Mouse (Mus musculus) NIH3T3 (cell line): ENCODE data around the gene Olfr1102.

ENCODE experiments used
- DNase-seq: peaks from one replicate; pipeline ENCODE4 v3.0.0-alpha.2; 2012; ENCODE audit warnings: low read depth

The Olfr1102 gene

GRCm38 (mm10) chr2:86998098-86998497 lies at the start of gene Olfr1102:
Olfr1102 (plus strand) TSS chr2:86998398.
- no peak for DNase-seq

DNA sequence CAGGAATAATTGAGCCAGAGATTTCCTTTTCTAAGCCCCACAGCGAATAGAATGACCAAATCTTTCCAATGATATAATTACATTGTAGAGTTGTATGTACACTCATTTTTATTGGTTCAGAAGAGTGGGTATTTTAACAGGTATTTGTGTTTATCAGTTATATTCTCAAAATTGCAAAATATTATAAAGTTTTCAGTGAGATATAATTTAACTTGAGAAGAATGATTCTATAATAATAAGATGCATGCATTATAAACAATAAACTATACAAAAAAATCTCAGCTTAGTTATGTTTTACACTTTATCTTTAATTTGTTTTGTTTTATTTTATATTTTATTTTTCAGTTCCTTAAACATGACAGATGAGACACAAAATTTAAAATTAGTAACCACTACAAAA lies 37.6 kb upstream of the Olfr1102 start, which contains the start of gene Olfr1099:
Olfr1099 (minus strand) TSS at position 101 of the 400 bp plus-strand sequence.
- no peak for DNase-seq

DNA sequence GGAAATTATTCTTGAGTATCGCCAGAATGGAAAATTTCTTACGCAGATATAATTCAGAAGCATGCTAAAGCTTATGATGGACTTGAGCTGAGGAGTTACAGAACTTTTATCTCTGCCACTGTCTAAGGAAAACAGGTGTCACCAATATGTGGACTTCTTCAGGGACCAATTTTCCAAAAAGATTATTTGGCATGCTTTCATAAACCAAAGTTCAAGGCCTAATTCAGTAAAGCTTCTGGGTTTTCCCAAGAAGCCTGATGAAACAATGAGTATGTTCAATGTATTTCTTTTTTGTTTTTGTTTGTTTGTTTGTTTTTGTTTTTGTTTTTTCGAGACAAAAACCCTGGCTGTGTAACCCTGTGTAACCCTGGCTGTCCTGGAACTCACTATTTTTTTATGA lies 18.3 kb upstream of the Olfr1102 start, which contains the start of gene Olfr1100:
Olfr1100 (minus strand) TSS at position 101 of the 400 bp plus-strand sequence.
- DNase-seq = no peak

DNA sequence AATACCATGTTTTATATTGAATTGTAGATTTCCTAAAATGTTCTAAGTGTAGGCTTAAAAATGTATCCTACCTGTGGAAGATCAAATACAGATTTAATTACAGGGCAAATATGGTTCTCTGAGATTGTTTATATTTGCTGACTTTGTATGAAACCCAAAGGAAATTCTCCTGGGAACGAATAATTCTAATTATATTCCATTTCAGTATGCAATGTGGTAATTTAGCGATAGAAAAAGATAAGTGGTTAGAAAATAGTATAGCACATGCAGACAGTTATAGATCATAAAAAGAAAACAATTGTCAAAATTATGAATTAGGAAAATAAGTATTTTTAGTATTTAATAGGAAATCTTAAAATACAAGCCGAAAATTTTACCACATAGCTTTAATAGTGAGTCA lies 7.1 kb upstream of the Olfr1102 start, which contains the start of gene Olfr1101:
Olfr1101 (minus strand) TSS at position 101 of the 400 bp plus-strand sequence.
- DNase-seq = no peak

- DNase-seq = no peak
Measured at GRCm38 (mm10) chr2:87026980-87027379, 28.8 kb downstream of the Olfr1102 start, which contains the start of gene Olfr1104. Olfr1104 (minus strand) TSS chr2:87027080.

GRCm38 (mm10) chr2:87036431-87036830 lies 38.2 kb downstream of the Olfr1102 start, which contains the start of gene Olfr1105:
Olfr1105 (minus strand) TSS chr2:87036531.
- DNase-seq = no peak

- no peak for DNase-seq
Measured at GRCm38 (mm10) chr2:87052173-87052572, 54.0 kb downstream of the Olfr1102 start, which contains the start of gene Olfr1106. Olfr1106 (minus strand) TSS chr2:87052273.
